8 mouse cellular contexts compared by ENCODE assay signal in genomic region chr10:128977522-128978114, GRCm38 (mm10). TPM values are rescaled to one million over a fixed set of nuclear protein-coding genes. Genes with fewer than 3 reads are reported as not detected.
DNase-seq lines count a peak whose midpoint lies in the region; ATAC-seq lines count a peak whose summit lies in the region.

No protein-coding gene starts in this region.

- no peak overlapping the region for H3K9ac ChIP-seq in forebrain, embryonic 13.5 days
- peak overlapping the region; percentile 44; the same call in 1 of the 2 replicates for H3K9ac ChIP-seq in hindbrain, embryonic 14.5 days

- peak; percentile 79 for ATAC-seq in forebrain, embryonic 13.5 days
- peak; percentile 75; the same call in 1 of the 2 replicates for ATAC-seq in hindbrain, embryonic 14.5 days (ENCODE audit: low FRiP score)

- H3K4me1 ChIP-seq in forebrain, embryonic 13.5 days, result no peaks in the 10 kb centered on the region
- H3K4me1 ChIP-seq in hindbrain, embryonic 14.5 days (replicated peaks; ENCODE audit: control insufficient read depth, insufficient read depth, low read length), result no peaks in the 10 kb centered on the region
- H3K4me1 ChIP-seq in megakaryocyte, embryonic 14.5 days, result peaks cover 46% of the 10 kb centered on the region

- H3K27ac ChIP-seq in forebrain, embryonic 13.5 days, result no peak overlapping the region
- H3K27ac ChIP-seq in hindbrain, embryonic 14.5 days, result no peak overlapping the region

- no peak overlapping the region for H3K4me2 ChIP-seq in forebrain, embryonic 13.5 days
- no peak overlapping the region for H3K4me2 ChIP-seq in hindbrain, embryonic 14.5 days (replicated peaks)

- peak; percentile 46 for DNase-seq in gastrocnemius, adult 18-20 months (ENCODE audit: low spot score)
- no peak for DNase-seq in gastrocnemius, adult 8-10 months (ENCODE audit: low spot score in 2 of 2)
- DNase-seq in c-Kit-positive CD71-negative TER-119-negative erythroid progenitor cells, embryonic 14.5 days (ENCODE audit: low read depth), result peak; percentile 33
- peak; percentile 79 for DNase-seq in hindbrain, embryonic 14.5 days (ENCODE audit: low spot score)
- peak; percentile 47 to 77 for DNase-seq in layer of hippocampus, postnatal 14 days (ENCODE audit: low spot score in 2 of 2)
- DNase-seq in right cerebral cortex, postnatal 36 days (ENCODE audit: low spot score in 2 of 2), result peak; percentile 14 to 20

- H3K4me3 ChIP-seq in forebrain, embryonic 13.5 days, result no peak overlapping the region
- no peak overlapping the region for H3K4me3 ChIP-seq in hindbrain, embryonic 14.5 days (replicated peaks; ENCODE audit: low read length)
- peak overlapping the region; percentile 75 for H3K4me3 ChIP-seq in megakaryocyte, embryonic 14.5 days (replicated peaks)

- 29% methylated on average over 9 of the region's 9 CpGs for WGBS in forebrain, embryonic 13.5 days
- 21% methylated on average over 9 of the region's 9 CpGs for WGBS in hindbrain, embryonic 14.5 days

- H3K27me3 ChIP-seq in forebrain, embryonic 13.5 days, result no peaks in the 10 kb centered on the region
- no peaks in the 10 kb centered on the region for H3K27me3 ChIP-seq in hindbrain, embryonic 14.5 days (ENCODE audit: control insufficient read depth, insufficient read depth, low read length)
- peaks cover 6% of the 10 kb centered on the region for H3K27me3 ChIP-seq in megakaryocyte, embryonic 14.5 days (replicated peaks)

- H3K36me3 ChIP-seq in forebrain, embryonic 13.5 days (ENCODE audit: poor library complexity, severe bottlenecking), result no peaks in the 10 kb centered on the region
- H3K36me3 ChIP-seq in hindbrain, embryonic 14.5 days (replicated peaks; ENCODE audit: control insufficient read depth, insufficient read depth), result no peaks in the 10 kb centered on the region
- H3K36me3 ChIP-seq in megakaryocyte, embryonic 14.5 days (replicated peaks; ENCODE audit: low read length), result no peaks in the 10 kb centered on the region

- no peaks in the 10 kb centered on the region for H3K9me3 ChIP-seq in forebrain, embryonic 13.5 days (replicated peaks)
- no peaks in the 10 kb centered on the region for H3K9me3 ChIP-seq in hindbrain, embryonic 14.5 days (ENCODE audit: control insufficient read depth, low read length)
- H3K9me3 ChIP-seq in megakaryocyte, embryonic 14.5 days, result 0 out of 2 replicates have a peak, but pooled peaks cover 2% of the 10 kb centered on the region

RNA-seq across cellular contexts. Expression of gene Olfr9, which starts 11.6 kb away (rescaled TPM):
- not detected for total RNA-seq in gastrocnemius, adult 18-20 months (2021)
- not detected for total RNA-seq in gastrocnemius, adult 8-10 months (2022)
- polyA plus RNA-seq in forebrain, embryonic 13.5 days (2015; fragmentation: Nextera tagmentation; extraction: Ambion mirVana), result not detected in 2 replicates
- not detected in 2 replicates for polyA plus RNA-seq in hindbrain, embryonic 14.5 days (2014; fragmentation: Nextera tagmentation; extraction: Ambion mirVana)
- not detected for total RNA-seq in layer of hippocampus, postnatal 14 days (2021)
- not detected in 2 replicates for polyA plus RNA-seq in megakaryocyte, embryonic 14.5 days (2012; ENCODE audit: insufficient read depth, low replicate concordance)

RNA-seq across cellular contexts. Expression of gene Mettl7b, which starts 16.8 kb away (rescaled TPM):
- total RNA-seq in gastrocnemius, adult 18-20 months (2021), result under 1 TPM in 1 of 2 experiments, not detected in 1; 0.24 TPM
- under 1 TPM in 1 of 4 experiments, not detected in 3; 0.32 TPM for total RNA-seq in gastrocnemius, adult 8-10 months (2022)
- not detected in 2 replicates for polyA plus RNA-seq in forebrain, embryonic 13.5 days (2015; fragmentation: Nextera tagmentation; extraction: Ambion mirVana)
- polyA plus RNA-seq in hindbrain, embryonic 14.5 days (2014; fragmentation: Nextera tagmentation; extraction: Ambion mirVana), result not detected in 2 replicates
- not detected for total RNA-seq in layer of hippocampus, postnatal 14 days (2021)
- not detected in 2 replicates for polyA plus RNA-seq in megakaryocyte, embryonic 14.5 days (2012; ENCODE audit: insufficient read depth, low replicate concordance)

RNA-seq across cellular contexts. Expression of gene Olfr763, which starts 33.0 kb away (rescaled TPM):
- not detected for total RNA-seq in gastrocnemius, adult 18-20 months (2021)
- not detected for total RNA-seq in gastrocnemius, adult 8-10 months (2022)
- not detected in 2 replicates for polyA plus RNA-seq in forebrain, embryonic 13.5 days (2015; fragmentation: Nextera tagmentation; extraction: Ambion mirVana)
- not detected in 2 replicates for polyA plus RNA-seq in hindbrain, embryonic 14.5 days (2014; fragmentation: Nextera tagmentation; extraction: Ambion mirVana)
- total RNA-seq in layer of hippocampus, postnatal 14 days (2021), result not detected
- polyA plus RNA-seq in megakaryocyte, embryonic 14.5 days (2012; ENCODE audit: insufficient read depth, low replicate concordance), result not detected in 2 replicates

RNA-seq across cellular contexts. Expression of gene Itga7, which starts 44.0 kb away (rescaled TPM):
- total RNA-seq in gastrocnemius, adult 18-20 months (2021), result 10 to 100 TPM; 40.4 to 60.8 TPM
- total RNA-seq in gastrocnemius, adult 8-10 months (2022), result 10 to 100 TPM; 63.3 to 69.0 (median 65.3) TPM
- 0.63 and 0.83 TPM in 2 replicates for polyA plus RNA-seq in forebrain, embryonic 13.5 days (2015; fragmentation: Nextera tagmentation; extraction: Ambion mirVana)
- polyA plus RNA-seq in hindbrain, embryonic 14.5 days (2014; fragmentation: Nextera tagmentation; extraction: Ambion mirVana), result 6.2 and 7.2 TPM in 2 replicates
- 10 to 100 TPM; 28.1 to 28.5 TPM for total RNA-seq in layer of hippocampus, postnatal 14 days (2021)
- 1.1 and 1.9 TPM in 2 replicates for polyA plus RNA-seq in megakaryocyte, embryonic 14.5 days (2012; ENCODE audit: insufficient read depth, low replicate concordance)

RNA-seq across cellular contexts. Expression of gene Bloc1s1, which starts 53.8 kb away (rescaled TPM):
- total RNA-seq in gastrocnemius, adult 18-20 months (2021), result 100 to 1,000 TPM; 153 to 154 TPM
- total RNA-seq in gastrocnemius, adult 8-10 months (2022), result 100 to 1,000 TPM; 119 to 153 (median 140) TPM
- 241 and 243 TPM in 2 replicates for polyA plus RNA-seq in forebrain, embryonic 13.5 days (2015; fragmentation: Nextera tagmentation; extraction: Ambion mirVana)
- 228 and 269 TPM in 2 replicates for polyA plus RNA-seq in hindbrain, embryonic 14.5 days (2014; fragmentation: Nextera tagmentation; extraction: Ambion mirVana)
- total RNA-seq in layer of hippocampus, postnatal 14 days (2021), result 10 to 100 TPM; 96.9 to 98.1 TPM
- 56.5 and 587 TPM in 2 replicates for polyA plus RNA-seq in megakaryocyte, embryonic 14.5 days (2012; ENCODE audit: insufficient read depth, low replicate concordance)

Comparison
In these comparisons a context has a peak if more than half of its experiments do, and no peak if none do; other contexts are left out.
1. DNase-seq: peak in gastrocnemius, adult 18-20 months (single experiment), c-Kit-positive CD71-negative TER-119-negative erythroid progenitor cells, embryonic 14.5 days (single experiment), hindbrain, embryonic 14.5 days (single experiment), layer of hippocampus, postnatal 14 days (2 of 2) and right cerebral cortex, postnatal 36 days (2 of 2); none in gastrocnemius, adult 8-10 months (0 of 2).